Mouse (Mus musculus) heart, postnatal 36 days (tissue): ENCODE results near the gene Kcna7. TPM values are rescaled to one million over a fixed set of nuclear protein-coding genes. Genes with fewer than 3 reads are reported as not detected.
A peak's percentile ranks its signal among the peaks of the same experiment; 100 is the strongest.
"Not testable (repeated sequence)": the region's sequence is repeated elsewhere in the genome, so short reads cannot be mapped to it uniquely, and the experiment has no call there.

ENCODE experiments used
- DNase-seq, 2 experiments: peaks; one replicate each; pipeline ENCODE4 v3.0.0; 2021 to 2022
- intact Hi-C: fragments of 180-260 bp; cut with DNase I; formaldehyde crosslinking; loops from one replicate; pipeline ENCODE4 v1.15.1; 2025
- total RNA-seq, 2 experiments: library from RNA; stranded (reverse); gene quantifications; 2 replicates each; pipeline ENCODE4 v1.2.3; 2021

Gene Kcna7
- total RNA-seq = 1 to 10 TPM; 4.5 to 5.8 TPM

DNA sequence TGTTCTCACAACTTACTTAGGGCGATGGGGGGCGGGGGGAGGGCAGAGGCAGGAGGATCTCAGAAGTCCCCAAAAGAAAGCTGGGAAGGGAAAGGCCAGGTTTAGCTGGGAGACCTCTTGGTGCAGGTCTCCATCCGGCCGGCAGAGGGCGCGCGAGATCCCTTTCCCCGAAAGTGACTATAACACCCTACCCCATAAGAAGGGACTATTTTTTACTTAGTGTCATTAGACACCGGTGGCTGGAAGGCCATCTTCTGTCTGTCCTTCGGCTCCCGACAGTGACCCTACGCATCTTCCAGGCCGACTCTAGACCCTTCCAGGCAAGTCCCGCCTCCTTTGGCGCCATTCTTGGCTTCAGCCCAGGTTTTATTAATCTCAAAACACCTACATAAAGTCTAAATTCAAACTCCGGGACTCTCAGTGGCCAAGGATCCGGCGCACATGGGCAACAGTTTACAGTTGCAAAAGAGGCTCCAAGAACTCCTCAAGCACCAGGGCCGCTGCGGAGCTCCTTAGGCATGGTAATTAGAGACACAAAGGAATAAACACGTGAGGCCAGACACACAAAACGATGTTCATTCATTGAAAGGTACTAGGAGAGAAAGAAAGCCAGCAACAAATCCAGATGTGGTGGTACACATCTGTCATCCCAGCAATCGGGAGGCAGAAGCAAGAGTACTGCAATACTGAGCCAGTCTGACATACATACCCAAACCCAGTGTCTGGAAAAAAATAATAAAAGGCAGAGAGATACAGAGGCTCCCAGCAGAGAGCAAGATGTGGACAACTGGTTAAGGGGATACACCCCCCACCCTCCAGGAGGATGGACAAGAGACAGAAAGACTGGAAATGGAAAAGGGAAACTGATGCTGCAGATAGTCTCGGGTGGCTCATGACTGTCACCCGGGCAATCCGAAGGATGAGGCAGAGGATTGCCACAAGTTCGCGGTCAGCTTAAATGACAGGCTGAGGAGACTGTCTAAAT, at the start of gene Kcna7:
Gene Kcna7 (plus strand): TSS at position 563 of the 985 bp plus-strand sequence.
- intact Hi-C loops = loop anchor here (2.0 kb wide), 1 partner anchor 27 kb away; no protein-coding TSS in a partner anchor

DNA sequence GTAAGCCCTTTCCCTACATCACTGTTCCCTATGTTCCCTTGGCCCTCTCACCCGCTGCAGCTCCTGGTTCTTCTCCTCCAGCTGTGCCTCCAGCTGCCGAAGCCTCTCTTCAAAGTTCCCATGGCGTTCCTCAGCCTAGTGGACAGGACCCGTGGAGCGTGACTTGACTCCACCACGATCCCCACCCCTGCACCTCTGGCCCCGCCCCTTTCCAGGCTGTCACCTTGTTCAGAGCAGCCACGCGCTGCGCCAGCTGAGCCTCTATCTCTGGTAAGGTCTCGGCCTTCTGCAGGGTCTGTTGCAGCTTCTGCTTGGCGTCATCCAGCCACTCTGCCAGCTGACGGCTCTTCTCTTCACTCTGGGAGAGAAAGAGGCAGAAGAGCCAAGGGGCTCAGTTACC, 49.4 kb upstream of the Kcna7 start:
- DNase-seq = no peak
- intact Hi-C loops = no loop called here

More for the DNA sequence above, at the start of gene Kcna7:
- peak; percentile 82 to 88 for DNase-seq

DNA sequence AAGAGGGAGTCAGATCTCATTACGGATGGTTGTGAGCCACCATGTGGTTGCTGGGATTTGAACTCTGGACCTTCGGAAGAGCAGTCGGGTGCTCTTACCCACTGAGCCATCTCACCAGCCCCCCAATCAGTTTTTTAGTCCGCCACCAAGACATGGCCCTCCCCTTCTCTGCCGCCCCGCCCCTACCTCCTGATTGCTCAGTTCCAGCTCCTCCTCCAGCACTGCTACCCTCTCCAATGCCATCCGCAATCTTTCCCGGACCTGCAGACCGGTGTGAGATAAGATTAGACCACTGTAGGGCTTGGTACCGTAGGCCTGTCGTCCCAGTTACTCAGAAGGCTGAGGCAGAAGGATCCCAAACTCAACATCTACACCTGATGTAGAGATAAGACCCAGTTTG, 46.4 kb upstream of the Kcna7 start:
- intact Hi-C loops = not testable (repeated sequence)

DNA sequence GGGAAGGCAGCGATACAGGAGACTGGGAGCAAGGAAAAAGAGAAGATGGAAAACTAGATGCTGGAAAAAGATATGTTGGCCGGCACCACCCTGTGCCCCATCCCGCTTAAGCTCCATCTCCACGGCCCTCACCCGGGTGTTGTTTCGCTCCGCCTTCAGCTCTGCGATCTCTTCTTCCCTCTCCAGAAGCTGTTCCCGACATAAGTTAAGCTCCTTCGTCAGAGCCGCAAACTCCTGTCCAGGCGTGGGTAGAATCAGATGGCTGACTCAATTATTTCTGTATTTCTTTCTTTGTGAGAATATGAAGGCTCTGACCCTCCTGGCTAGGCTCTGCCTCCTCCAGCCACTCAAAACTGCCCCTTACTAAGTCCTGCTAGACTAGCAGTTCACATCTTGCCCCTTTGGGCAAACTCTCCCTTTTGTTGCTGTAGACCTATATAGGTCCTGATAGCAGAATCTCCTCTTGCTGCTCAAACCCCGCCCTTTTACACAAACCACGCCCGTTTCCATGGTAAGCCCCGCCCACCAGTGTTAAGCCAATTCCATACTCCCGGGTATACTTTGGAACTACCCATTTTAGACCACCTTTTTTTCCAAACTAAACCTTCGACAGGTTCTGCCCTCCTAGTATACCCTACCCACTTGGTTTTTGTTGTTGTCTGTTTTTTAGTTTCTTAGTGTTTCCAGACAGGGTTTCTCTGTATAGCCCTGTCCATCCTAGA, 44.9 kb upstream of the Kcna7 start:
- no peak for DNase-seq
- intact Hi-C loops = no loop called here

More for the DNA sequence above, 46.4 kb upstream of the Kcna7 start:
- not testable (repeated sequence) for DNase-seq

DNA sequence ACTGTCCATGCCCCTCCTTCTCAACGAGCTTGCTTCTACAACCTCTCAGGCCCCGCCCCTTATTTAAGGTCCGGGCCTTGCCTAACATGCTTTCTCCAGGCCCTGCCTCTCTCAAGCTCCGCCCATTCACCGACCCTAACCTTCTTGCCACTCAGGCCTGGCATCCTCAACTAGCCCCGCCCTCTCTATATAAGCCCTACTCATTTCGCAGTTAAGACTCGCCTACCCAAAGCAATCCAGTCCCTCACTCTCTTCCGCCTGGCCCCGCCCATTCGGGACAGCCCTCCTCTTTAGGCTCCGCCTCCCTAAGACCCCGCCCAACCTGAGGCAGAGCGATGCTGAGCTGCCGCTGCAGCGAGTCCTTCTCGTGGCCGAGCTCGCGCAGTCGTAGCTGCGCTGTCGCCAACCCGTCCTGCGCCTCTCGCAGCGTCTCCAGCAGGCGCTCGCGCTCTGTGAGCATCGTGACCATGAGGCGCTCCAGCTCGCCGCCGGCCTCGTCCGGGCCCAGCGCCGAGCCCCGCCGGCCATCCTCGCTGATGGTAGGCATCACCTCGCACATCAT, 44.1 kb upstream of the Kcna7 start:
- intact Hi-C loops = no loop called here
- peak; percentile 49 to 52 for DNase-seq

DNA sequence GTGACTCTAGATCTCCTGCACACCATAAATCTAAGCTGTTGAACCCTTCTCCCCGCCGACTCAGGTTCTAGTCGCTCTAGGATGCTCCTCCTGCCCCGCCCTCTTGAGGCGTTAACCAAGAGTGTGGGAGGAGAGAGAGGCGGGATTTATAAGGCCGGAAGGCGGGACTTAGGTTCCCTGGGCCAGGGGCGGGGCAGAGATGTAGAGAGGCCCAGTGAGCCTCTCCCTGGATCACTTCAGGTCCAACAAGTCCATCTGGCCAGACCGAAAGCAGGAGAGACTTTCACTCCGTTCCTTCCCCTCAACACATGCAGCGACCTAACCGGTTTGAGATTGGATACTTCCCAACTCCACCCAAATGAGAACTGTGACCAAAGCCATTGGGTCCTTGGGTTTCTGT, 42.7 kb upstream of the Kcna7 start:
- DNase-seq = no peak

DNA sequence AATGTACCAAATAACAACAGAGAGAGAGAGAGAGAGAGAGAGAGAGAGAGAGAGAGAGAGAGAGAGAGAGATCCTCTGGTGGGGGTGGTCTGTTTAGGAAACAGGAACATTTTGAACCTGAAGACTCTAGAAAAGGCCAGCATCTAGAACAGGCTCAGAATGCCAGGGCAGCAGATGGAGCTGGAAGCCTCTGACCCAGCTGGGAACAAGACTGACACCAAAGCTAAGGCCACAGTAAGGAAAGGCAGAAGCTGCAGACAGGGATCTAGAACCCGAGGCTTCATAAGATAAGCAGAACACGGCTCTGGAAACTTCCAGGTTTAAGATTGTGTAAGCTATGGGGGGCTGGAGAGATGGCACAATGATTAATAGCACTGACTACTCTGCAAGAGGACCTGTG, 41.5 kb upstream of the Kcna7 start:
- DNase-seq = no peak
- intact Hi-C loops = no loop called here

More for the DNA sequence above, 42.7 kb upstream of the Kcna7 start:
- intact Hi-C loops = no loop called here

DNA sequence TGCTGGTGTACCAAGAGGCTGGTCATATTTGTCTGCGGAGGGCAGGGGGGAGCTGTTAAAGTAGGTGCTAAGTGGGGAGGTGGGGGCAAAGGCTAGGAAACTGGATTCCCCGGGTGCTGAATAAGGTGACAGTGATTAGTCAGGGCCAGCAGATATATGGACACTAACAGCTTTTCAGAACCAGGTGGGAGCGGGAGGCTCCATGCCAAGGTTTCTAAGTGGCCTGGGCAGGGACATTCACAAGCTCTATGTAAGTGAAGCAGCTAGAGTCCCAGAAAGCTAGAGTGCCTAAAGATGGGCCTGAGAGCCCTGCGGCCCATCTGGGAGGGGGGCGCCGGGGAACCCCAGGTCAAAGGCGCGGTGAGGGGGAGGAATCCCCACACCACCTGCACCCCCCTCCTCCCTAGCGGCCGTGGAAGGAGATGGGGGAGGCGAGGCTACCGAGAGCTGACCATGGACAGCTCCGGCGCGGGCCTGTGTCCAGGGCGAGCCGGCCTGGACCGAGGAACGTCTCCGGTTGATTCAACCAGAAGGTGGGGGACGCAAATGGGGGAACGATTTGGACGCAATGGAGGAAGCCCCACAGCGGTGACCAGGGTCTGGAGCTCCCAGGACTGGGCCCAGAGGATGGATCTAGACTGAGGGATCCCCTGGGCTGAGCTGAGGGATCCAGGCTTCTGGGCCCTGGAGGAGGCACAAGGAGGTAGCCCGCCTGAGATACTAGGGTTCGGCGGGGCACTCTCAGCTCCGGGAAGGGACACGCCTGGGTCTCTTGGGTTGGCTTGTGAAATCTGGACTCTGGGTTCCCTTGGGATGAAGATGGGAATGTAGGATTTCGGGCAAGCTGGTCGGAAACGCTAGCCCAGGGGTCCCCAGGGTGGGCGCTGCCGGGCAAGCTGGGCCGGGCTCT, 39.5 kb upstream of the Kcna7 start:
- peak; percentile 61 for DNase-seq
- intact Hi-C loops = no loop called here

DNA sequence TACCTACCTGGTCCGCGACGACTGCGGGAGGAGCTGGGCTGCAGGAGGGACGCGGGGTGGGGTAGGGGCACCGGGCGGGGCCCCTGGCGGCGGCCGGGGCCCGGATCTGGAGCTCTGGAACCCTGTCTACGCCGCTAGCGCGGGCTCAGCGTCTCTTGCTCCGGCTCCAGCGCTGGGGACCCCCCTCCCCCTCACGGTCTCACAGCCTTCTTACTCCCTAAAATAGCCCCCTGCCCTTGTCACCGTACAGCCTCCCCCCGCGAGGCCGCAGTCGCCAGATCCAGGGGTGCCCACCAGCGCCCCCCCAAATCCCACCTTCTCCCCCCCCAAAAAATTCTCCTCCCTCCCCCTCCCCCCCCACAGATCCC, 38.8 kb upstream of the Kcna7 start, which contains the start of gene Ppfia3:
Gene Ppfia3 (minus strand): TSS at position 368 of the 368 bp plus-strand sequence.
- intact Hi-C loops = no loop called here
- no peak for DNase-seq

DNA sequence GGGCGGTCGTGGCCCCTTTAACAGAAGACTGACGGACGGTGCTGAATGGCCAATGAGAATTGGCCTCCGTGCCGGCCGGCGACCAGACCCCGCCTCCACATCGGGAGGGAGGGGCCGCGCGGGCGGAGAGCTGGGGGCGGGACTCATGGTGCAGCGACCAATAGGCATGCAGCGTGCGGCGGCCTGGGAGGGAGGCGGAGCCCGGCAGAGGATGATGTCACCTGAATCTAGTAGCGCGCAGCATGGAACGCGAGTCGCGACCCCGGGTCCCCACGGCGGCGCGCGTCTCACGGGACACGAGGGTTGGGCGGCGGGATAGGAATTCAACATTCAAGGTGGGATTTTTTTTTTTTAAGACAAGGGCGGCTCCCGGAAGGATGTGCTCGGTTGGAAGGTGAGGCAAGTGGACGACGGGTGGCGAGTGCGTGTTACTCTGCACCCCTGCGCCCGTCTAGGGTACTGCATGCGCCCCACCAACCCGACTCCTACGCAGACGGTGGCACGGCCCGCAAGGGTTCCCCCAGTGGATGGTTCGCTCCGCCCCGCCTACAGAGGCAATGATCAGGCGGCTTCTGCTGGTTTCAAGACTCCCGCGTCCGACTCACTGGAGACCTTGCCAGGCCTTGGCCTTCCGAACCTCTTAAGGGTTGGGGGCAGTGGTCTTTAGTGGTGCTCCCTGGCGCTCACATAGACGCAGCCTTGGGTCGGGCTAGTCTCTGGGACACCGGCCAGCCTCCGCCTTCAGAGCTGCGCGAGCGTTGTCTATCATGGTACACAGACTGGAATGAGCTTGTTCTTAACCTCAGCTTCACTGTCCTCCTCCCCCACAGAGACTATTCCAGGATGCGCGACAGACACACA, 38.2 kb upstream of the Kcna7 start:
- intact Hi-C loops = no loop called here
- DNase-seq = peak; percentile 97 to 98

DNA sequence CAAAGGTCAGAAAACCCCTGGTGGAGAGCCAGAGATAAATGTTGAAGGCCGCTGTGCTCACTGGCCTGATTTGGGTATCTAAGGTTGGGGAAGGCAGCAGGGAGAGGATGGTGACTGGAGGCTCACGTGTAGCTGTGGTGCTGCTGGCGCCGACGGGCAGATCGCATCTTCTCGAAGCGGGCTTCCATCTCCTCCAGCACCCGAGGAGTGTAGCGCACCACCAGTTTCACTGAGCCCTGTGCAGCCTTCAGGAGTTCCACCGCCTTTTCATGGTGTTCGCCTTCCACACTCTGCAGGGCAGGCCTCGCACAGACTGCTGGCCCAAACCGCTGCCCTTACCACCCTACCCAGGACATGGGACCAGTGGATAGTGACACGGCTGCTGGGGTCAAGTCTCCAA, 37.3 kb upstream of the Kcna7 start:
- intact Hi-C loops = loop anchor here (2.0 kb wide), 1 partner anchor 35 kb away; the partner anchor contains the start of gene Trpm4
- DNase-seq = no peak

DNA sequence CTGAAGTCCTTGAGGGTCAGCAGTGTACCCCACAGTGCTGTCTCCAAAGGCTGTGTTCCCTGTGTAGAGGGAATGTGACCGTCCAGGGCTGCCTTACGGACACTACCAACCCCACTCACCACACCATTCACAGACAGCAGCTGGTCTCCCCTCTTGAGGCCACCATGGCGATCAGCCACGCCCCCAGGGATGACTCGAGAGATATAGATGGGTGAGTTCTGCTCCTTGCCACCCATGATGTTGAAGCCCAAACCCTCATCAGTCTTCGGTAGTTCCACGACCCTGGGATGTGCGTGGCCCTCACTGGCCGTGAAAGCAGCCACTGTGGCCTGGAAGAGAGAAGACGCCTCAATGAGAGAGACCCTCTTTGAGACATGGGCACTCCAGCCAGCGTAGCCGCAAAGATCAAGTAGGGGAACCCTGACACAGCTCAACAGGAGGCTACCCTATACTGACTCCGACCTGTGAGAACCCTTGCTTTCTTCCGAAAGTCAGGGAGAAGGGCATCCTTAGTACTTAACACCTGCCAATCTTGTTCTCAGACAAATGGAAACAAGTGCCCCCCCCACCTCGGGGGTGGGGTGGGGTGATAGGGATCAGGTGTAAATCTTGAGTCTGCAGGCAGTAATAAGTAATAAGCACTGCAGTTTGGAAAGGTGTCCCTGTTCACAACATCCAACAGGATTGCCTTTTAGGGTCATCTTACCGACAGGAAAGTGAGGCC, 36.3 kb upstream of the Kcna7 start:
- intact Hi-C loops = loop anchor here (2.0 kb wide), 1 partner anchor 36 kb away; the partner anchor contains the start of gene Trpm4

DNA sequence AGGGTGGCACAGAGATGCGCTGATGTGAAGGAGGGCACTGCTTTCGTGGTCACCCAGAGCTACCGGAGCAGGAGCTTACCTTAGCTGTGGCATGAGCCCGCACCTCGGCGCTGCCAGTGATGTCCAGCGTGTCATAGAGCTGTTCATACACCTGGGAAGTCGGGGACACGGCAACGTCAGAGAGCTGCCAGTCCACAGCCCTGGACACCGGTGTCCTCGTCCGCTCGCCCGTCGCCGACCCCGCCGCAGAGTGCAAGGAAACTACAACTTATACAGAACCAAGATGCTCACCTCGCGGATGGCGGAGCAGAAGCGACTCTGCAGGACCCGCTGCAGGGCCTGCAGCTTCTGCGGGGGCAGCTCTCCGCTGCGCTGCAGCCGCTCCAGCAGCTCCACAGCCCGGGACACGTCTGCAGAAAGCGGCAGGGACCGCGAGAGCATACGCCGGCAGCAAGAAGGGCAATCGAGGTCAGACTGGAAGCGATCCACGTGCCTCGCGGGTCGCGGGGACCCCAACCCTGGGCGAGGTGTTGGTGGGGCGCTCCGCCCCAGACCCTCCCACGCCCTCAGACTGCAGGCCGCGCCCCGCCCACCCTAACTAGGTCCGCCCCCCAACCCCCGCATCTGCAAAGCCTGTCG, 35.5 kb upstream of the Kcna7 start:
- intact Hi-C loops = loop anchor here (2.0 kb wide), 2 partner anchors 25 to 37 kb away; partner anchors contain the start of genes Snrnp70 and Trpm4
- DNase-seq = no peak

More for the DNA sequence above, 36.3 kb upstream of the Kcna7 start:
- DNase-seq = no peak

DNA sequence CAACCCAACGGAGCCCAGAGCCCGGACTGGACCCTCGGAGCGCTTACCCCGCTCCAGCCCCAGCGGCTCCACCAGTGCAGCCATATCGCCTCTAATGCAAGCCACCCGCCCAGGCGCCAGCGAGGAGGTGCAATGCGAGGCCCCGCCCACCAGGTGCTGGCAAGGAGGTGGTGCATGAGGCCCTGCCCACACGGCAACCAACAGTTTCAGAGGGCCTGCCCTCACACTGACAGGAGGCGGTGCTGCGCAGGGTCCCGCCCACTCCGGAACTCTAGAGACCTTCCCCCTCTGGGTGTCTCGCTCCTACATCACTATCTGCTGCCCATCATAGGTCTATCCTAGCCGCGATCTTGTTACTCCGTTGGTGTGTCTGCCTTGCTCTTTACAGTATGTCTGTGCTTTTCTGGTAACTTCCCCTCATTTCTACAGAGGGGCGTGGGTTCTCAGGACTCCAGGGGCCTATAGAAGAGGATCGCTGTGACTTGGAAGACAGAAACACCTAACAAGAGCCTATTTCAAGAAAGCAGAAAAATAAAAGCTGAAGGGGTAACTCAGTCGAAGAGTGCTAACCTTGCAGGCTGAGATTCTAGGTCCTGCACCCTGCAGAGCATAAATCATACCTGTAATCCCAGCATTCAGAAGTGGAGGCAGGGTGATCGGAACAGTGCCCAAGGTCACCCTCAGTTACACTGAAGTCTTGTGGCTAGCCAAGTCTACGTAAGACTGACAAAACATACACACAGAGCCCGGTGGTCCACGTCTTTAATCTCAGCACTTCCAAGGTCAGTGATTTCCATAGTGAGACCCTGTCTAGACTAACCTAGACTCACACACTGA, 34.8 kb upstream of the Kcna7 start, which contains the start of gene Lin7b:
Gene Lin7b (minus strand): TSS at position 109 of the 837 bp plus-strand sequence.
- DNase-seq = peak; percentile 72 to 76
- intact Hi-C loops = loop anchor here (2.0 kb wide), 1 partner anchor 24 kb away; the partner anchor contains the start of gene Snrnp70

DNA sequence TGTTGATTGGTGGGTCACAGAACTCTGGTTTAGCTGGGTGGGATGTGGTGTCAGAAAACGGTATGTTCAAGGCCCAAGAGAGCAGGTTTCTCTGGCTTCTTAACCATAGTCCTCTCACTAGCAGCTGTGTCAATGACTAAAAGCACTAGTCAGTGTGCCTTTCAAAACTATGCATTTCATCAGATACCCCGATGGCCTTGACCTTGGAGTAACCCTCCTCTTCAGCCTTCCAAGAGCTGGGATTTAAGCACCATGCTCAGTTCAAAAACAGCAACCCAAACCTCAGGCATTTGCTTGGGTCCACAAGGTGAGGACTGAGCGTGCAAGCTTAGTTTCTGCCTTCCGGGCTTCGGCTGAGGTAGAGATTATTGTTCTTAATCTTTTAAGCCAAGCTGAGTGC, 33.1 kb upstream of the Kcna7 start:
- intact Hi-C loops = no loop called here
- DNase-seq = no peak

DNA sequence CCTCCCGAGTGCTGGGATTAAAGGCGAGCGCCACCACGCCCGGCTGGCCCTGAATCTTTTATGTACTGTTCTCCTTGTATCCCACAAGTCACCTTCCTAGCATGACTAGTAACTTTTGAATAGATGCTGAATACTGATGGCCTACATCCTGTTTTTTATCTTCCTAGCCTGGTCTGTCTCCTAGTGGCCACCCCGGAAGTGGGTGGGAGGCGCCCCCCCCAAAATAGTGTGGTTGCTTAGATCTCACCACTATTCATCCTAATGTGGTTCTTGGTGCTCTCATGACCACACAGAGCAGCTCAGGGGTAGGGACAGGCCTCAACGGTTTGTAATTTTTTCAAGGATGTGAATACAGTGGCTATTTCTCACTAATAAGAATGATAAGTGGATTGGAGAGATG, 30.8 kb upstream of the Kcna7 start:
- intact Hi-C loops = no loop called here

DNA sequence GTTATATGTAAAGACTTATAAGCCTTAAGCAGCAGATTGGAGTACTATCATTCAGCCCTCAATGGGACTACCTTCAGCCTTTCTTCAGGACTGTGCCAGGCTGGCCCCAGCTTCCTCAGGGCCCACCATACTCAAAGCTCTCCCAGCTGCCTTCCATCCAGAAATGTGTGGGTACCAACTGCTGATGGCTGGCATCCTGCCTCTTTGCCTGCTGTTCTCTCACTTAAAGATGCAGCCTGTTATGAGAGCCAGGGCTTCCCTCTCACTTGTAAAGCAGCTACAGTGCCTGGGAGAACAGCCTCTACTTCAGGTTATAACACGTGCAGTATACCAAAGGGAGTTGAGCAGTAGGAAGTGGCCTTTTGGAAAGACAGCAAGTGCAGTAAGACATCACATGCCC, 29.4 kb upstream of the Kcna7 start:
- DNase-seq = no peak
- intact Hi-C loops = no loop called here

More for the DNA sequence above, 30.8 kb upstream of the Kcna7 start:
- no peak for DNase-seq
